Mouse (Mus musculus) lung, postnatal 0 days (tissue): ENCODE measurements at regions not wholly inside any gene's neighbourhood (a gene's known extent, or its start where the extent isn't known, plus 50 kb on each side); places are given as distances from the start of the nearest gene placed in this dataset.

Experiments used
- CTCF ChIP-seq: IDR thresholded peaks from 2 replicates; pipeline ENCODE4 v1.5.1; 2016; ENCODE audit warnings: antibody characterized with exemption, mild to moderate bottlenecking
- EP300 ChIP-seq: IDR thresholded peaks from 2 replicates; pipeline ENCODE4 v1.6.1; 2016; ENCODE audit warnings: antibody characterized with exemption, mild to moderate bottlenecking, control low read depth

DNA sequence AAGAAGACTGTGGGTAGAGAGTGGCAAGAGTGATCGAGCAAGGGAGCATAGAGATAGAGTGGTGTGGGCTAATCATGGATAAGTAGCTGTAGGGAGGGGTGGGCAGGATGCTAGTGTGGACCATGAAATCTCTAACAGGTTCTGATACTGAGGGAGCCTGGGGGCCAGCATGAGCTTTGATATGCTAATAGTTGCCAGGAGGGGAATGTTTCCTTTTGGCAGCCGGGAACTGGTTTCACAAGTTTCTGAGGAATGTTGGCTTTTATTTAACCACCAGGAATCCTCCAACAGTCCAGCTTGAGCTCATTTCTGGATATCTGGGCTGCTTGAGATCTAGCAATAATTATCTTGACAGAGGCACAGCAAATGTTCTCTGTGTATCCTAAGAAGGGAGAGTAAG is 167.7 kb upstream of the Fggy start:
- TF ChIP-seq EP300 (peak; percentile 85), CTCF (no peak)
